ENCODE assay signal across 15 mouse cellular contexts in genomic region chr6:119535867-119536266, GRCm38 (mm10). TPM values are rescaled to one million over a fixed set of nuclear protein-coding genes. Genes with fewer than 3 reads are reported as not detected.
"Had no signal": no experiment of that assay in that cellular context is flagged by ENCODE, and none has a peak within 500 bp of the region (broad histone marks: within the 10 kb centered on the region; RNA-seq: fewer than 3 reads in every experiment).

No protein-coding gene starts in this region.

- H3K9ac ChIP-seq: limb, embryonic 13.5 days; liver, embryonic 13.5 days; lung, embryonic 14.5 days; midbrain, embryonic 12.5 days; midbrain, embryonic 15.5 days; neural tube, embryonic 12.5 days; neural tube, embryonic 15.5 days had no signal

- ATAC-seq: intestine, postnatal 0 days; lung, postnatal 0 days; midbrain, embryonic 15.5 days had no signal

- H3K4me1 ChIP-seq: liver, embryonic 13.5 days; midbrain, embryonic 12.5 days; midbrain, embryonic 15.5 days; neural tube, embryonic 12.5 days; neural tube, embryonic 15.5 days had no signal

- H3K27ac ChIP-seq: limb, embryonic 13.5 days; liver, embryonic 13.5 days; macrophage; midbrain, embryonic 12.5 days; midbrain, embryonic 15.5 days; neural tube, embryonic 12.5 days; neural tube, embryonic 15.5 days had no signal

- H3K9me3 ChIP-seq: limb, embryonic 10.5 days; limb, embryonic 13.5 days; liver, embryonic 13.5 days; midbrain, embryonic 12.5 days; midbrain, embryonic 15.5 days; neural tube, embryonic 12.5 days; neural tube, embryonic 15.5 days had no signal

- H3K4me3 ChIP-seq: limb, embryonic 10.5 days; limb, embryonic 13.5 days; liver, embryonic 13.5 days; midbrain, embryonic 12.5 days; midbrain, embryonic 15.5 days; neural tube, embryonic 12.5 days; neural tube, embryonic 15.5 days had no signal

- H3K27me3 ChIP-seq: limb, embryonic 13.5 days; midbrain, embryonic 12.5 days; neural tube, embryonic 12.5 days; neural tube, embryonic 15.5 days had no signal

- H3K4me2 ChIP-seq: limb, embryonic 13.5 days; liver, embryonic 13.5 days; lung, embryonic 14.5 days; midbrain, embryonic 12.5 days; midbrain, embryonic 15.5 days; neural tube, embryonic 12.5 days; neural tube, embryonic 15.5 days had no signal

- DNase-seq: kidney, postnatal 10 days; kidney, postnatal 36 days; liver; liver, embryonic 13.5 days; lung, embryonic 14.5 days; thymus, postnatal 25 days had no signal

- H3K36me3 ChIP-seq: limb, embryonic 13.5 days; liver, embryonic 13.5 days; midbrain, embryonic 12.5 days; midbrain, embryonic 15.5 days; neural tube, embryonic 12.5 days; neural tube, embryonic 15.5 days had no signal

RNA-seq across cellular contexts. Expression of gene Wnt5b, which starts 8.3 kb away (rescaled TPM):
- polyA plus RNA-seq: macrophage had no signal
